Mouse (Mus musculus) mature B cell (primary cell): ENCODE measurements at regions not wholly inside any gene's neighbourhood (a gene's known extent, or its start where the extent isn't known, plus 50 kb on each side); places are given as distances from the start of the nearest gene placed in this dataset.

Experiments used
- in situ Hi-C: fragments of 300-500 bp; cut with MboI; formaldehyde crosslinking; loops from 2 replicates; pipeline ENCODE4 v1.14.3; 2019

DNA sequence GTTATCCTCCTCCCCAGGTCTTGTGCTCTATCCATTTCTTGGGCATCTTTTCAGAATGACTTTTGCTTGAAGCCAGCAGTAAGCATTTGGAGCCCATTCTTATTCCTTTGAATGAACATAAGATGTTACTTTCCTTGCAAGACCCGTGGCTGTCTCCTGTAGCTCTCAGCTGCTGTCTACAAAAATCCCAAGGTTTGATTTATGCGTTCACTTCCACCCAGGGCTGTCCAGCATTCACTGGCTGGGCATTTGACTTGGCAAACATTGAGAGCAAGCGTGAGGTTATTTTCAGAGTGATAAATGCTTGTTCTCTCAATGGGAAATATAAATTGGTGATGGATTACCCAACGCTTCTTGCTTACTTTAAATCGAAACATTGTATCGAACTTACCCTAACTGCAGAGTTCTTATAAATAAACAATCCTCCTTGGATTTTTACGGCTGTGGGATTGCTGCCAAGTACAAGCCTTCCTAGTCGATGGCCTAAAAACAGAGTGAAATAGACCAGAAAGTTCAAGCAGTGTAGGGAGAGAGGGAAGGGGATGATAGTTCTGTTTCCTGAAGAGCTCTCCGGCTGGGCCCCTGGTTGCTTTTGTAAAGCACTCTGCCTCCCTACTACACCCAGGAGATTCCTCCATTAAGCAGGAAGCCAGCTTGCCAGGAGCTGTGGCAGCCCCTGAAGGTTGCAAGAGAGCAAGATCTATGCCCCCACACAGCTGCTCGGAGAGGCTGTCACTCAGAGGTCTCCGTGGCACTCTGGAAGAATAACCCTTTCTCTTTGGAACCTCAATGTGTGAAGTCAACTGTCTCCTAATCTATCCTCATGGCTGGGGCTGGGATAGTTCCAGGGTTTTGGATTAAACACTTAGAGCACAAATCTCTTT, 210.1 kb downstream of the Mex3b start:
- in situ Hi-C loops, result no loop called here

DNA sequence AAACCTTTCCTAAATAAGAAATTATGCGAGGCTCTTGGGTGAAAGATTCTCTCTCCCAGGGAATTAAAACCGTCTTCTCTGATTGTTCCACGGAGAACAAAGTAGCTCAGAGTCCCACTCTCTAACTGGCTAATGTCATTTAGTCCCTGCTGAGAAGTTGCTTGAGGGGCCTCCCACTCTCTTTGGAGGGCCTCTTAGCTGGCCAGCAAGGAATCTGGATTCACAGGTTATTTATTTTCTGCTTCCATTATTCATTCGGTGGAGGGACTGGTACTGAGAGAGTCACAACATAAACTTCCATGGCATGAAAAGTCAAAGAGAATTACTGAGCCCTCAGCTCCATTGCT, 210.8 kb downstream of the Mex3b start:
- in situ Hi-C loops, result no loop called here

DNA sequence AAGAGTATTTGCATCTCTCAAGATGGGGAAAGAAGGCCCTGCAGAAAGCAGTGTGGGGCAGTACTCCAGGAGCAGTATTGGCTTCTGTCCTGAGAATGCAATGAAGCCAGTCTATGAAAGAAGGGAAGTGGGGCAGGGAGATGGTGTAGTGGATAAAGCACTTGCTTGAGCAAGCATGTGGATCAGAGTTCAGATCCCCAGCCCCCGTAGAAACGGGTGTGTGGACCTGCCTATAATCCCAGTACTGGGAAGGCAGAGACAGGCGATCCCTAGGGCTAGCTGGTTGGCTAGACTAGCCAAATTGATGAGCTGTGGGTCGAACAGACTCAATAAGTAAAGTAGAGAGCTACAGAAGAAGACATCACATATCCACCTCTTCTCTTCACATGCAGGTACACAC, 211.6 kb downstream of the Mex3b start:
- in situ Hi-C loops, result no loop called here

DNA sequence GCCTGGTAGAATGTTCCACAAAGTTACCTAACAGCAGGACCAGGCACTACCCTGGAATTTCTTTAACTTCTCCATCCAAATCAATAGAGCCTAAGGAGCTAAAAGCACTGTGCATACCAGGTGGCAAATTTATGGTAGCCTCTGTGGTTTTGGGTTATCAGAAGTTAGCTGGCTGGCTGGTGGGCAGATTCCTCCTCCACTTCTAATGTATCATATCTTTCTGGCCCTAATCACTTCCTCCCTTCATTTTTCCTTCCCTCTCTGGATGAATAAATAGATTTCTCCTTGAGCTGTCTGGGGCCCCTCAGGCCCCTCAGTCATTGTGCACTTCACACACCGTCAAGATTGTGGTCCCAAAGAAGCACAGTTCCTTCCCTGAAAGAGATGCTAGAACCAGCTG, 212.7 kb downstream of the Mex3b start:
- in situ Hi-C loops, result no loop called here

DNA sequence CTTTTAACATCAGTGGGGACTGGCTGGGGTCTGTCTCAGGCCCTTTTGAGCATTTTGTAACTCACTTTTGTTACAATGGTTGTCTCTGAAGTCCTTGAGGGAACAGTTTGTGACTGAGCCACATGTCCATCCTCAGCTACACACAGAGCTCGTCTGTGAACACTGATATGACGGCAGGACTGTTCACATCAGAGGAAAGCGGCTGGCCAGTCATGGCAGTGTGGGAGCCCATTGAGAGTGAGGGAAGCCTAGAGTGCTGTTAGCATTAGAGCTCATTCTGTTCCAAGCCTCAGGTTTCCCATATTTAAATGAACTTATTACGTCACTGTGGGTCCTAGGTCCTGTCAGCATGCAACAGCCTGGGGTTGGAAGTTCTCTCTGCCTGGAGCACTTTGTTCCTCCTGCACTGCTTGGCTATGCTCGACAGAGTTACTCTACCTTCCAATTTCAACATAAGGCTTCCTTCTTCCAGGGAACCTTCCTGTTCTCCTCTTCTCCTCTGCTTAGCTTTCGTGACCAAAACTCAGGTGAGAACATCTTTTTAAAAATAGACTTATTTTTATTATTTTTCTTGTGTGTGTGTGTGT, 217.5 kb downstream of the Mex3b start:
- in situ Hi-C loops, result no loop called here

DNA sequence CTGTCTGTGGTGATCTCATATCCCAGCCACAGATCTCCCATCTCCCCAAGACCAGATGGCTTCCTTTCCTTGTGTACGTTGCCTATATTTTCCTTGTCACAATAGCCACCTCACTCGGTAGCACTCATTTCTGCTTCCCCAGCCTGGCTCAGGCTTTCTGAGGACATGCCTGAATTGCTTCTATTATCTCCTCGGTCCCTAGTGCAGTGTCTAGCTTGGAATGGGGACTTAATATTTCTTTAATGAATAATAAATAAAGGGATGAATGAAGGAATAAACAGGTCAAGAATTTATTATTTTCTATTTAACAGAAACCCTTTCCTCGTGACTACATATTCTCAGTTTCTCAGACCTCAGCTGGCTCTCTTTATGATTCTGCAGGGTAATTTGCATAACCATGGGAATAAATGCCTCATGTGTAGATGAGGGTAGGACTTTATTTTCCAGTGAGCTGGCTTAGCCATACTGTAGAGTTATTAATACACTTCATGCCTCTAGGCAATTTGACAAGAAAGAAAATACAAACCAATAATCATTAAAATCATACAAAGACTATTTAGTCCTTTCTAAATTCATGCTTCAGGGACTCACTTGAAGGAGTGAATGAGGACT, 218.5 kb downstream of the Mex3b start:
- in situ Hi-C loops, result no loop called here

DNA sequence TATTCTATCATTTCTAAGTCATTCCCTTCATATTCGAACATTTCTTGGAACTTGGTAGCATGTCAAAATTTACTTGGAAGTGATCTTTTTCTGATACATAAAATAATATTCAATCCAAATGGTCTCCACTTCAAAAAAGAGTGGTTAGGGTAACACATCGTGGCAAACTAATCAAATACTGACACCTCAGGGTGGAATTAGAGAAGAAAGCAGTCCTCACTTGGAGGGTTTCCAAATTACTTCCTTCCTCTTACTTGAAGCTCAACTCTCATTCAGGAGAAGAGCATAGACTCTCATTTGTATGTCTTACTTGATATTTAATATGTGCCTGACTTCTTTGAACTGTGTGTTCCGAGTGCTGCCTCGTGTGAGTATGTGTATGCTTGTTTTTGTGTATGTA, 220.3 kb downstream of the Mex3b start:
- in situ Hi-C loops, result no loop called here

DNA sequence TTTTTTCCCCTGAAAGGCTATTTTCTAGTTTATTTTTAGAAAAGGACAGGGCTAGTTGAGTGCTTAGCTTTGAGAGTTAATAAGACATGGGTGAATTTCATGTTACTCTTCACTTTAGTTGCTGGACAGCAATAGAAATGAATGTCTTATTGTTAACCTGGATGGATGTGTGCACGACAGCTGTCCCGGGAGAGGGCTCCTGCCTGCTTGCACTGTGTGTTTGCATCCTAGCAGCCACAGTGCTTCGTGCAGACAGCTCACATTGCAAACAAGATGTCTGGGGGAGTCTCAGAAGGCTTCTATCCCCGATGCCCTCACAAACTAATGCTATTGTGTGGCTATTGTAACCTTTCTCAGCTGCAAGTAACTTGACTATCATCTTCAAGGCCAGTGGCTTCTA, 221.0 kb downstream of the Mex3b start:
- in situ Hi-C loops, result no loop called here

DNA sequence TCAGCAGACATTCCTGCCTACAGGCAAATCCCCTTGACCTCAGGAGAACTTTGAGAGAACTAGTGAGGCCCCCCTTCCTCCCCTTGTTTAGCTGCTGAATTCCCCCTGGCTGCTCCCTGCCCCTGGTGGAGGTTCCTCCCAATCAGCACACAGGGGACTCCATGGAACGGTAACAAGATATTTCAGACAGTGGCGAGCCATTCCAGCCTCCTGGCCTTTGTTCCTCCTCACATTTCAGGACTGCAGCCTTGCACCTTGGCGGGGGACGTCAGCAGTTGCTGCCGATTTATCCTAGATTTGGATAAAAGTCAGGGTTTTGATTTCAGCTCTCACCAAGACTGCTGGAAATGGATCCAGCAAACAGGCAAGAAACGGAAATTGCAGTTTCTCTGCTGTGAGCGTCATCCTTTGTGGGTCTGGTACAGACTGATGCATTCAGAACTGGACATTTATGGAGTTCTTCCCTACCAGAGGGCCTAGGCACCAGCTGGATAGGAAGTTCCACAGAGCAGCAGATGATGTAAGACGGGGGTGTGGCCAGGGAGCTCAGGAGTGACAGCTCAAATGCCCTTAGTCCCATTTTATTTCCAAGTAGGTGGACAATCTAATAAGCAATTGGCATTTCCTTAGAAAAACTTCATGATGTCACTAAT, 222.3 kb downstream of the Mex3b start:
- in situ Hi-C loops, result no loop called here

DNA sequence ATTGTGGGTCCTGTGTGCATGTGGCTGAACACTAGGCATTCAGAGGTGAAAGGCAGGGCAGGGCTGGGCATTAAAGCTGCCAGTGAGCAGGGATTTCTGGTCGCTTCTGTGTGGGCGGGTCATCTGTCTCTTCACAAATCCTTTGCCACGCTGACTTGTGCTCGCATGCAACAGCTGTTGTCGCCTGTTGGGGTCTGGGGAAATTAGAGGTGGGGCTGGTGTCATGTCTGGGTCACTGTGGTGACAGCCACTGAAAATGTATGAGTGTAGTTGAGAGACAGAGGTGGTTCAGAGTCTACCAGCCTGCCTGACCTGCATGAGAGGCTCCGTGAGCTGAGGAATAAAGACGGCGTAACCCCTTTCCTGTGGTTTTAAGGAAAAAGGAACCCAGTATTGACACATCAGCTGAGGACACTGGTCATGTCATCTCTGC, 226.8 kb downstream of the Mex3b start:
- in situ Hi-C loops, result no loop called here

DNA sequence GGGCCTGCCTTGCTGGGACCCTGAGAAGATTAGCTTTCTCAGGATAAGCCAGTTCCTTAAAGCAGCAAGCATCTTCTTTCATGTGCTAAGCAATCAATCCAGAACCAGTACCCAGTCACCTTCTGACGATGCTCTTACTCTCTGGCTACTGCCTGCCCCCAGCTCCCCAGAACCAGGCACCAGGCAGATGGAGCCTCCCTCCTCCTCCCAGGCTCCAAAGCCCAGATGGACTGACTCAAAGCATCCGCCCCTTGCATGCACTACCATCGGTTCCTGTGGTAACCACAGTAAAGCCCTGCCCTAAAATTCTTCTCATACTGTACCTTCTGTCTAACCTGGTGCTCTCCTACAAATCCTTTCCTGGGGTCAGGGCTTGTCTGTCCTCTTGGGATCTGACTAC, 227.8 kb downstream of the Mex3b start:
- in situ Hi-C loops, result no loop called here

DNA sequence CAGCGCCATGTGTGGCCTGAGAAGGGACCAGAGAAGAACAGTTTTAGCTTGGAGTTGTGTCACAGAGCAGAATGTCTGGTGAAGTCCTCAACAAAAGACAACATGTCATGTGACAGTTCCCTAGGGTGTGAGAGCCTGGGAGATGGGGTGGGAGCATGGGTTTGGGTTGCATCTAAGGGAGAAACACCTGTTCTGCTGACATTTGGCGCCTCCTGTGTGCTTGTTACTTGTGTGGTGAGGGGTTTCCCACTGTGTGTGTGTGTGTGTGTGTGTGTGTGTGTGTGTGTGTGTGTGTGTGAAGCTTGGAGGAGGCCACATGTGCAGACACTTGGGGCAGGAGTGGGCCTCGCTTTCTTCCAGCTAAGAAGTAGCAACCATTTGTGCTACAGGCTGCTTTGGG, 228.5 kb downstream of the Mex3b start:
- in situ Hi-C loops, result no loop called here

DNA sequence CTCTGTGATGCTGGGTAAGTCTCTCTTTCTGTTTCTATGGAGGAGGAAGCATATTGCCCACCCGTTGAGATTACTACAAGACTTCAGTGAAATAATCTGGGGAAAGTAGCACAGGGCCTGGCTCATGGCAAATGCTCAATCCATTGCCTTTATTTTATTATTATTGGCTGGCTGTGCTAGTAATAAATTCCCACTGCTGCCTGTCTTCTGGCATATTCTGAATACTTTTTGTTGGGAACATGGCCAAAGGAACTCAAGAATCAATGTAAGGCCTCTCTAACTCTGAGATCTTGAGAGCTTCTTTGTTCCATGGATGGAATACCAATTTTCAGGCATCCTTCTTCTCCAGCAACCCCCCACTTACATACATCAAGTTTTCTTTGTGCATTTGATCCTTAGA, 237.3 kb downstream of the Mex3b start:
- in situ Hi-C loops, result no loop called here

DNA sequence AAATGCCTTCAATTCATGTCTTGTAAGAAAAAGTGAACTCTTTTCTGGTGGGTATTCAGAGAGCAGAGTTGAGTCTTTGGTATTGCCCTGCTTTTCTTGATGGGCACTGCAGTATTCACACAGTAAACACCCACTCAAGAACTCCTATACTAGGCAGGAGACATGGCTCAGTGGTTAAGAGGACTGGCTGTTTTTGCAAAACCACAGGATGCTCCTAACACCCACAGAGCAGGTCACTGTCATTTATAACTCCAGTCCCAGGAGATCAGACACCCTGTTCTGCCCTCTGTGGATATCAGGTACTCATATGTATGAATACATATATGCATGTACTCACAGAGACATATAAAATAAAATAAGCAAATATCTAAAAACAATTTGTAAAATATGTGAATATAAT, 238.5 kb downstream of the Mex3b start:
- in situ Hi-C loops, result no loop called here

DNA sequence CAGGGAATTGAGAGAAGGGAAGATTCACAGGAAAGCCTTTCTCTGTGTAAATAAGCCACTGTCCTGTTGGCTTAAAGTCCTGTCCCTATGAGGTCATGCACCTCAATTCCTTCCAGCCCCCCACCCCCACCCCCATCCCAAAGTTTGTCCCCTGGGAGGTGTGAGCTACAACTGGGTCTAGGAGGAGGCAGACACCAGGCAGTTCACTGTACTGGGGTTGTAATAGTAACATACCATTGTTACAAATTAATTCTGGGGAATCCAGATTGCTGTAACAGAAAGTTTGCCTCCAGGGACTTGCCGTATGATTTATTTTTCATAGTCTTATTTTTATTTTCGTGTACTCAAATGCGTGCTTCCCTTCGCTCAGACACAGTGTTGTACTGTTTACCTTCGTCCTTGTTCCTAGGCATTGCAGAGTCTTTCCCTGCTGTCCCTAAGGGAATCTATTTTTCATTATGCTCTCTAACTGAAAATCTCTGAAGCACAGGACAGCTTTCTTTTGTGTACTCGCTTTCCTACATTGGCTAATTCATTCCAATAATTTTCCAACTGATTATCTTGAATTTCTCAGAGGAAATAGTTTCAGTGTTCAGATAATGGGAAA, 244.2 kb downstream of the Mex3b start:
- in situ Hi-C loops, result no loop called here

DNA sequence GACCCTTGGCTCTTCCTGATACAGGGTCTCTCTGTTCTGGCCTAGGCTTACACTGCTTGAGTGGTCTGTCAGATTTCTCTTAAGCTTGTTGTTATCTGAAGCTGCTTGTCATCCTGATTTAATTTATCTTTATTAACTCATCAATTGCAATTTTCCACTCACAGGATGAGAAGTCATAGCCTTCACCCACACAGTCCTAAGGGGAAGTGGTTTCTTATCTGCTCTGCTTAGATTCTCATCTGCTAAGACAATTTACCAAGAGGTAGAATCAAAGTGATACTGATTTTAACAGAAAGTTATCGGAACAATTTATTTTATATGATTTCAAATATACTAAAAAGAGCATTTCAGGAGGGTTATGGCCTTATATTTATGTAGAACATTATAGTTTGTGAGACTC, 249.4 kb downstream of the Mex3b start:
- in situ Hi-C loops, result no loop called here

DNA sequence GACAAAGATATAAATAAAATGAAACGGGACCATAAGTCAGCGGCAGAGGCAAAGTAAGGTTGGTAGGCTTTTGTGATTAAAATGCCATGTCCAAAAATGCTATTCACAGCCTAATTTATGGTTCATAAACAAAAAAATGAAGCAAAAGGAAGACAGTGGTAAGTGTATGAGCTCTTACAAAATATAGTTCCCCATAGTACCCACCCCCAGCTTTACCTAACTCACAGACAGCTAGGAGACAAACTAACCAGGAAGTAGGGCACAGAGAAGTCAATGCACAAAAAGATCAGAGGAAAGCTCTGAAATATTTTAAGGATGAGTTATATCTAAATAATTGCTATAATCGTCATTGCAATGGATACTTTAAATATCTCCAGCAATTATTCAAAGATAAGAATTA, 249.9 kb downstream of the Mex3b start:
- in situ Hi-C loops, result no loop called here

DNA sequence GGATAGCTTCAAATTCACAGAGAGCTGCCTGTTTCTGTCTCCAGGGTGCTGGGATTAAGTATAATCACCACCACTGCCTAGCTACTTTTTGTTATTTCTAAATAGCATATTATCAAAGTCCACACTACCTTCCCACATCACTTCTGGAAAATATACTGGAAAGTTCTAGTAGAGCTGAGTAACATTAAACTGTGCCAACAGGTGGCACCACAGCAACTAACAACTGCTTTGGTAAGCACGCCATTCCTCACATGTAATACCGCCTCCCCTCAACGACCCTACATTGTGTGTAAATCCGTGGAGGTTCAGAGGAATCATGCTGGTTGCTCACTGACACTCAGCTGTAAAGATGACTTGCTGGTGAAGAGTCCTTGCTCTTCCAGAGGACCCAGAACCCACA, 259.1 kb downstream of the Mex3b start:
- in situ Hi-C loops, result no loop called here

DNA sequence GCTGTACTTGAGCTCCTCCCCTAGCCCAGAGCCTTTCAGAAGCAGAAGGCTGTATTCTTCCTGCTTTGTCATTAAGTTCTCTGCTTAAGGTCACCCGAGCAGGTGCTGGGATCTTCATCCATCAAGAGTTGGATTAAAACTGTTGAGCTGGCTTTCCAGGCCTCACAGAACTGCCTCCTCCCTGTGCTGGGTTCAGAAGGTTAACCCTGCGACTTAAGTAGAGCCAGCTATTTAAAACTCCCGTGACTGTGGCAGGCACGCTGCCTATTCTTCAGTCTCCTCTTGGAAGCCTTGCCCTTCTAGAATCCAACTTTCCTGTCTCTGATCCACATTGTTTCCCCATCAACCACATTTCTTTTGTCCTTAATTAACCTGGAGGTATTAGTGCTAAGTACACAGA, 273.1 kb downstream of the Mex3b start:
- in situ Hi-C loops, result no loop called here

DNA sequence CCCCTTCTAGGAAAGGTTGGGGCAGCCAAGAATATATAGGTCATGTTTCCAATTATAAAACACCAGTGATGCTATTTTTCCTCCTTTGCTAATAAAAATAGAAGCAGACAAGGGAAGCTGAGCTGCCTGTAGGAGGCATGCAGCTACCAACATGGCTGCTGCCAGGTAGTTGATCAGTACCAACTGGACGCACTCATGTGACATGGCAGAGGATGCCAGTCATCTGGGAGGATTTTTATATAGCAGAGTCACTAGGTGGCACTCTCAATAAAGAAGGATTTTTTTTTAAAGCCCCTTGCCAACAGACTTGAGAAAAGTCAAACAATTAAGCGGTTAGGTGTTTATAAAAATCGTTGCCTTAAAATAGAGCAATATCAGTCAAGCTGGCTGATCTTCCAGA, 273.5 kb downstream of the Mex3b start:
- in situ Hi-C loops, result no loop called here

DNA sequence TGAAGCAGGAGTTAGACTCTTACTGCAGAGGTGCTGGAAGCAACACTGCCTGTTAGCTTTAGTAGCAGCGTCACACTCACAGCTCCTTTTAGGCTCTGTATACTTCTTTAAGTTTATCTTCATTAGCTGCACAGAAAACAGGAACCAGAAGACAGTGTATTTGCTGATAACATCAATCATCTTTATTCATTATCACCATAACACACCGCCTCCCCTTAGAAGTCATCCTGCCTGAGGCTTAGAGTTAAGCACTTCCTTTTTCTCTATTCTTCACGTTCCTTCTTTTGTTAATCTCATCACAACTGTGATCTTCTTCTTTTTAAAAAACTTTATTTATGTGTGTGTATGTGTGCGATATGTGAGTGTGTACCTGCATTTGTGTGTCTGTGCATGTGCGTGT, 276.9 kb downstream of the Mex3b start:
- in situ Hi-C loops, result no loop called here

DNA sequence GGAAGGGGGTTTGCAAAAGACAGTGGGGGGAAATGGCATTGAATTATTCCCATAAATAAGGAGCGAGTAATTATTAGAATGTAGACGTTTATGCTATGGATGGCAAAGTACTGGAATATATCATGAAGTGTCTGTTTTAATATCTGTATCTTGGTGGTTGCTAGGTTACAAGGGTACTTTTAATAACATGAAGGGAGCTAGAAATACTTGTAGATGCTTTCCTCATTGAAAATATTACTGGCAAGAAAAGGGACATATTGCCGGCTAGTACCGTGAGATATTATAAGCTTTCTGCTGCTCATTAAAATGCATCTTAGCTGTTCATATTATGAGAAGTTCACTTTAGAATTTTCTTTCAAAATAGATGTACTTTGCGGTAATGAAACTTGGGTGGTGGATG, 278.4 kb downstream of the Mex3b start:
- in situ Hi-C loops, result no loop called here

DNA sequence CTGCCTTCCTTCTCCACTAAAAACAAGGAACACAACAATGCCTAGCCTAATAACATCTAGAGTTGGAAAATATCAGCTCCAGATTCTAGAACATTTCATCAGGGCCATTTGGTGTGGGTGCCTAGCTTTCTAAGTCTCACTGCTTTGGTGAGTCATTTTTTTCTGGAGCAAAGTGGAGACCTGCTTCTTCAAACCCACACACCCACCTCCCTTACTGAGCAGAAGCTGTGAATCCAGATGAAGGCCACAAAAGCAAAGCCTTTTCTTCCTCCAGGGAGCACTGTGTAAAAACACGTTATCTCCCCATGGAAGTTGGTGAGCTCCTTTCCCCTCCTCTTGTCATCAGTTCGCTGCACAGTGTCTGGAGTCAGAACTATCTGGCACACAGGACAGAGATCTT, 294.1 kb downstream of the Mex3b start:
- in situ Hi-C loops, result no loop called here
